Mouse (Mus musculus): ENCODE results near the gene Snx25.
A peak's percentile ranks its signal among the peaks of the same experiment; 100 is the strongest.

Snx25 gene

DNA sequence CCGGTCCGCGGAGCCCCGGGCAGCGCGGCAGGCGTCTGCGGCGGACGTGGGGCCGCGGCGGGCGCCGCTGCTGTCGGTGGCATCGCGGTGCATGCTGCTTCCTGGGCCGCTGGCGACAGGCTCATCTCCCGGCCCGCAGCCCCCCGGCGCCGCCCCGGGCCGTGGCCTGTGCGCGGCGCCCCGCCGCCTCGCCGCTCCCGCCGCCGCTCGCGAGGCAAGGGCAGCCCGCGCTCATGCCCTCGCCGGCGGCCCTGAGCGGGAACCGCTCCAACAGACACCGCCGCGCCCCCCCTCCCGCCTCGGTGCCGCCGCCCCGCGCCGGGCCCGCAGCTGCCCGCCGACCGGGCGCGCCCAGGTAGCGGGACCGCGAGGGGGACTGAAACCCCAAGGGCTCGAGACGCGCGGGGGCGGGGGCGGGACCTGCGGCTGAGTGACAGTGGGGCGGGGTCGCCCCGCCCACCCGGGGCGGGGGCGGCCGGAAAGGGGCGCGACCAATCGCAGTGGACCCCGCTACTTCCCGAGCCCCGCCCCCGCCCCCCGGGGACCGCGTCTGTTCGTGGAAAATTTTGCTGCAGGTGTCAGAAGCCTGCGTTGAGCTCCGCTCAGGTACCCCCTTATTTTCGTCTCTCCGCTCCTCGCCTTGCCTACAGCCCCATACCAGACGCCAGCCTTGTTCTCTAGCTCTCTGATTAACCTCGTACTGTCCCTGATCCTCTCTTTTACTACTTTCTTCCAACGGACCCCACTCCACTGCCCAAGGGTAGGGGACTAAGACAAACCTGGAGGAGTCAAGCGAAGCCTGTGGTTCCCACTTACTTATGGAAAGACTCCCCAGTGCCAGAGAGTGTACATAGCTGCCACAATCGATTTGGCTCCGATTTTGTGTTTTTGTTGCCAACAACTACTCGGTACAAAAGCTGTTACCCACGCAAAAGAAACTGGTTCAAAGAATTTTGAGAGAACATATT is at the start of gene Snx25:
Gene Snx25, minus strand, starts transcription at position 96 of the 968 bp plus-strand sequence.
- DNase-seq (ENCODE audit: low spot score), result peak; percentile 81

DNA sequence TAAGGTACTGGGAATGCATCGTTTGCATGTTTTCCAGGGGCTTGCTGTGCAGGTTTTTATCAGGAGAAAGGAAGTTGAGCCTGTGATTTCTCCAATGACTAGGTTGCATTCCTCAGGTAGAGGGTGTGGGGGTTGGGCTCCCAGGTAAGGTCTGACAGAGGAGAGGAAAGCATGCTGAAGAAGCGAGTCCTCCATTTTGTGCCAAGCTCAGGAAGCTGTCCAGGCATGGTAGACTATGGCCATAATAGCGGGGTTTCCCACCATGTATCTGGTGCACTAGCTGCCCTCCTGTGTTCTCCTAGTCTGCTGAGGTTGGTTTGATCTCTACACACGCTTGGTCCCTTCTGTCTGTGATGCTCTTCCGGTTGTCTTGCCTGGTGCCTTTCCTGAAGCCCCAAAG is 45.7 kb upstream of the Snx25 start:
- DNase-seq (ENCODE audit: low spot score), result no peak

GRCm38 (mm10) chr8:46196877-46197276 is 44.9 kb upstream of the Snx25 start:
- no peak for DNase-seq (ENCODE audit: low spot score)

- DNase-seq (ENCODE audit: low spot score), result no peak
Observed at GRCm38 (mm10) chr8:46193100-46193499, 41.1 kb upstream of the Snx25 start.

DNA sequence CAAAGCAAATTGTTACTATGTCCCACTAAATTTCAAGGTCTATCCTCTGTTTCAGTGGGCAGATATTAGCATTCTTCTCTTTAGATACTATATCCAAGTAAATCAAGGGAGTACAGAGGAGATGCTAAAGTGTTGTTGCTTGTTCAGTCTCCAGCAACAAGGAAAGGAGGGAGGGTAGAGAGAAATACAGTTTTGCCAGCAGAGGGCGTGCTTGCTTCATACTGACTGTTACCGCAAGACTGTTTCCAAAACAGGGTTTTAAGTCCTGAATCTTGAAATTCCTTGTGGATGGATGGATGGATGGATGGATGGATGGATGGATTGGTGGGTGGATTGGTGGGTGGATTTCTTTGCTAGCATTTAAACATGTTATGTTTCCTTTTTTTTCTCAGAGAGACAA is 33.4 kb upstream of the Snx25 start:
- DNase-seq (ENCODE audit: low spot score), result peak; percentile 27

DNA sequence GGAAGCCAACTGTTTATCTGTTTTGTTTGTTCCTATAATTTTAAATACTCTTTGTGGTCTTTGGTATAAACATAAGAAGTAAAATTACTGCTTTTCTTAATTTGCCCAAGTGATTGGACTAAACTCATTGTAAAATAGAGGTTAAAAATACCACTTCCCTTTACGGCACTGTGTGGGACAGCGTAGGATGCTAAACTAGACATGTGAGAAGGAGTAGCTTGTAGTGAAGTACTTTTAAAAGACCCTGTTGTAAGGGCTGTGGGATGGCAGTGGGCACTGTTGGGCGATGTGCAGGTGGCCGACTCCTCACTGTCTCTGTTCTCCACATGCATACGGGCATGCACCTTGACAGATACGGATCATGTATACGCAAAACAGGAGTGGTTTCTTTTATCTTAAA is 28.2 kb upstream of the Snx25 start:
- DNase-seq (ENCODE audit: low spot score), result no peak

- no peak for DNase-seq (ENCODE audit: low spot score)
Observed at GRCm38 (mm10) chr8:46173651-46174050, 21.7 kb upstream of the Snx25 start.

DNA sequence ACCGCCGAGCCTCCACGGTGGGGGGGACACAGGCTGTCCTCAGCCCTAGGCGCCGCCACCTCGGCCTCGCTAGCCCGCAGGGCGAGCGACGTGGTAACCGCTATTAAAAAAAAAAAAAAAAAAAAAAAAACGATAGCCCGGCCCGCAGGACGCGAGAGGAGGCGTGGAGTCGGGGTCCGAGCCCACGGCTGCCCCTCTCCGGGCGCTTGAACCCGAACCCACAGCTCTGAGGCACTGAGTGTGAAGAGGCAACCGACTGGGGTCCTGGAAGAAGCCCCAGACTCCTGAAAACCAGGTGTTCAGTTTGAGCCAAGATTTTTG is 11.9 kb upstream of the Snx25 start:
- no peak for DNase-seq (ENCODE audit: low spot score)

GRCm38 (mm10) chr8:46162953-46163869 is 11.3 kb upstream of the Snx25 start:
- DNase-seq (ENCODE audit: low spot score), result peak; percentile 94

DNA sequence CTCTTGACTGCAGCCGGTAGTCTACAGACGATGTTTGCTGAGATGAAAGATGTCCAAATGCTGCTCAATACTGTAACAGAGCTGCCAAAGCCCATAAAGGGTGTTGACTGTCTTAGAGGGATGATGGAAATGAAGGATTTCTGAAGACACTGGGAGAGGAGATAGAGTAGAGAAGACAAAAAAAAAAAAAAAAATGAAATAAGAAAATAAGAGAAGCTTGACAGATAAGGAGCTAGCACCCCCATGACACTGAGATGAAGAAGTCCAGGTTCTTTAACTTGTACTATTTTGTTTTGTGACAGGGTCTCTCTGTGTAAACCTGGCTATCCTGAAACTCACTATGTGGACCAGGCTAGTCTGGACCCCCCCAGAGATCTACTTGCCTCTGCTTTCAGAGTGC is 1.1 kb upstream of the Snx25 start:
- no peak for DNase-seq (ENCODE audit: low spot score)

DNA sequence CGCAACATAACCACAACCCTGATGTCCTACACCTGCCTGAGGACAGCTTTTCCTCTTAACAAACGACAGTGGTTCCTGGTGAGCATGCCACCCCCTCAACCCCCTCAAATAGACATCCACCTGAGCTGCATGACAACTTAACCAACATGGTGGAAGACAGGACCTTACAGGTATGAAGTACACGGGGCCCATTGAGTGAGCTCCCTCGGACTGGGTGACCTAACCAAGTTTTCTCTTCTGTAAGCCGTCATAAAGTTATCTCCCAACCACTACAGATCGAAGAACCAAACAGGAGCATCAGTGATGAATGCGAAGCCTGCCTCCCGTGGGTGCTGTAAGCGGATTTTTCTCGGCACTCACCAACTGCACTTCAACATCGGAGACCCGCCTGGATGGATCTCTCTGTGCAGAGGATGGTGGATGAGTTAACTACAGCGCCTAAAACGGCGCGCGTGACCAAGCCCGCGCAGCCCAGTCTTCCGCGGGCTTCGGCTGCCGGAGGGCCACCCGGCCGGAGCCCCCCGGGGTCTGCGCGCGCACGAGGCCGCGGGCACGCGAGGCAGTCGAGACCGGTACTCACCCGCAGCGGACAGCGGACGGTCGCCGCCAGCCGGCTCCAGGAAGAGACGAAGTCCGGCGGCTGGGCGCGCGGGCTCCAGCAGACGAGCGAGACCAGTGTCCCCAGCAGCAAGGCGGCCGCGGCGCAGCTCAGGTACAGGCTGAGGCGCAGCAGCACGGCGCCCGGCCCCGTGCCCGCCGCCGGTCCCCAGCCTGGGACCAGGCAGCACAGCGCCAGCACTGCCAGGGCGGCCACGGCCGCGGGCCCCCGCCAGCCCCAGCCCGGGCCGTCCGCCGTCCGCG is 527 bp downstream of the Snx25 start, which contains the start of gene Cfap97:
Gene Cfap97, plus strand, starts transcription at position 570 of the 861 bp plus-strand sequence.
- peak; percentile 36 for DNase-seq (ENCODE audit: low spot score)

DNA sequence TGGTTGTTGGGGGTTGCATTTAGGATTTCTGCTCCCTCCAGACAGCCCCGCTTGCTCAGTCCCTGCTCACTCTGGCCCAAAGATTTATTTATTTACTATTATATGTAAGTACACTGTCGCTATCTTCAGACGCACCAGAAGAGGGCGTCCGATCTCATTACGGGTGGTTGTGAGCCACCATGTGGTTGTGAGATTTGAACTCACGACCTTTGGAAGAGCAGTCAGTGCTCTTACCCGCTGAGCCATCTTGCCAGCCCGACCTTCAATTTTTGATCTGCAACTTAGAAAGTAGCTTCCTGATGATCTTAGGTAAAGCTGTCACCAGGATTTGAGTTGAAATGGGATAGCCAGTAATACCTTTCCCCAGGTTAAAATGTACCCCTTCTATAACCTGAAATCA is 2.2 kb downstream of the Snx25 start:
- no peak for DNase-seq (ENCODE audit: low spot score)

GRCm38 (mm10) chr8:46149306-46149705 is 2.7 kb downstream of the Snx25 start:
- no peak for DNase-seq (ENCODE audit: low spot score)

GRCm38 (mm10) chr8:46146173-46146572 is 5.8 kb downstream of the Snx25 start:
- no peak for DNase-seq (ENCODE audit: low spot score)

GRCm38 (mm10) chr8:46143924-46144323 is 8.0 kb downstream of the Snx25 start:
- no peak for DNase-seq (ENCODE audit: low spot score)

GRCm38 (mm10) chr8:46143470-46143869 is 8.5 kb downstream of the Snx25 start:
- DNase-seq (ENCODE audit: low spot score), result no peak

DNA sequence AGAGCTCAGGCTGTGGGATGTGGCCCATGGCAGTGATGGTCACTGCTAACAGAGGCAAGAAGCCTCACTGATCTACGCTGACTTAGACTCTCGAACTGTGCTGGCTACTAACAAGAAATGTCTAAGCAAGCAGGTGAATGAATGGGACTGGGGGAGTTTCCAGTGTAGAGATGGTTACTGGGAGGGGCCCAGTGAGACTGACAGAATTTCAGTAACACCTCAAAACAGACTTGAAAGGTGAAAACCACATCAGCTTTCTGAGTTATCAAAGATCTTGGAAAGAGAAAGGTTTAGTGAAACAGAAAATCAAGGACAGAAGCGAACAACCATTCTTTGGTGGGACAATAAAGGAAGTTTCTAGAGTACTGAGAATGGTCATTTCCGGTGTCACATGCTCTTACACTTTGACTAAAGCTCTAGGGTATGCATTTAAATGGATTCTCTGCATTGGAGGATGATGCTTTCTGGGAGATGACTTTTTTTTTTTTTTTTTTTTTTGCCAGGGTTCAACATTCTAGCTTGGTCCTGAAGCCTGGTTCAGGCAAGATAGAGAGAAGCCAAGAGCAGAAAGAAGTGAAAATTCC is 9.4 kb downstream of the Snx25 start:
- DNase-seq (ENCODE audit: low spot score), result no peak

DNA sequence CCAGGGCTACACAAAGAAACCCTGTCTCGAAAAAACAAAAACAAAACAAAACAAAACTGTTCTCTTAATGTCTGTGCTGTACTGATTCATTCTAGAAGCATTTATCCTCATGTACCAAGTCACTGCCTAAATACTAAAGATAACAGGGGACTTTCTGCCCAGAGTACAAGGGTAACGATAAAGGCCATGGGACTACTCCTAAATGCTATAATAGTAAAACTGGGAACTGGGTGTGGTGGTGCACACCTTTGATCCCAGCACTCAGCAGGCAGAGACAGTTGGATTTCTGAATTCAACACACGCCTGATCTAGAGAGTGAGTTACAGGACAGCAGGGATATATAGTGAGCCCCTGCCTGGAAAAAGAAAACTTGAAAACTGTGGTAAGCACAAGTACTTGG is 10.3 kb downstream of the Snx25 start:
- DNase-seq (ENCODE audit: low spot score), result no peak

- DNase-seq (ENCODE audit: low spot score), result no peak
Observed at GRCm38 (mm10) chr8:46140376-46141120, 11.4 kb downstream of the Snx25 start.

GRCm38 (mm10) chr8:46137843-46138596 is 13.9 kb downstream of the Snx25 start:
- no peak for DNase-seq (ENCODE audit: low spot score)
